Mouse (Mus musculus): ENCODE data around the gene Satb2.

Gene Satb2

GRCm38 (mm10) chr1:56930096-56930495 lies 48.4 kb downstream of the Satb2 start:
- peak; percentile 61 for DNase-seq (ENCODE audit: low read depth, low spot score)

GRCm38 (mm10) chr1:56928731-56929130 lies 49.7 kb downstream of the Satb2 start:
- no peak for DNase-seq (ENCODE audit: low read depth, low spot score)

GRCm38 (mm10) chr1:56920472-56920871 lies 58.0 kb downstream of the Satb2 start:
- DNase-seq (ENCODE audit: low read depth, low spot score), result no peak

GRCm38 (mm10) chr1:56914279-56914678 lies 64.2 kb downstream of the Satb2 start:
- no peak for DNase-seq (ENCODE audit: low read depth, low spot score)

- no peak for DNase-seq (ENCODE audit: low read depth, low spot score)
Observed at GRCm38 (mm10) chr1:56900706-56901287, 77.7 kb downstream of the Satb2 start.

GRCm38 (mm10) chr1:56900187-56900586 lies 78.3 kb downstream of the Satb2 start:
- no peak for DNase-seq (ENCODE audit: low read depth, low spot score)

- DNase-seq (ENCODE audit: low read depth, low spot score), result no peak
Observed at GRCm38 (mm10) chr1:56898606-56899396, 79.6 kb downstream of the Satb2 start.

GRCm38 (mm10) chr1:56897492-56898180 lies 80.8 kb downstream of the Satb2 start:
- no peak for DNase-seq (ENCODE audit: low read depth, low spot score)

- DNase-seq (ENCODE audit: low read depth, low spot score), result no peak
Observed at GRCm38 (mm10) chr1:56896670-56897069, 81.8 kb downstream of the Satb2 start.

- peak; percentile 13 for DNase-seq (ENCODE audit: low read depth, low spot score)
Observed at GRCm38 (mm10) chr1:56892766-56893165, 85.7 kb downstream of the Satb2 start.

GRCm38 (mm10) chr1:56888939-56889338 lies 89.5 kb downstream of the Satb2 start:
- DNase-seq (ENCODE audit: low read depth, low spot score), result no peak

- no peak for DNase-seq (ENCODE audit: low read depth, low spot score)
Observed at GRCm38 (mm10) chr1:56887524-56887923, 90.9 kb downstream of the Satb2 start.

- DNase-seq (ENCODE audit: low read depth, low spot score), result no peak
Observed at GRCm38 (mm10) chr1:56871485-56871884, 107.0 kb downstream of the Satb2 start.

- no peak for DNase-seq (ENCODE audit: low read depth, low spot score)
Observed at GRCm38 (mm10) chr1:56865246-56865645, 113.2 kb downstream of the Satb2 start.

- no peak for DNase-seq (ENCODE audit: low read depth, low spot score)
Observed at GRCm38 (mm10) chr1:56862799-56863198, 115.7 kb downstream of the Satb2 start.

- DNase-seq (ENCODE audit: low read depth, low spot score), result peak; percentile 5
Observed at GRCm38 (mm10) chr1:56857202-56857601, 121.2 kb downstream of the Satb2 start.

- DNase-seq (ENCODE audit: low read depth, low spot score), result no peak
Observed at GRCm38 (mm10) chr1:56850446-56850845, 128.0 kb downstream of the Satb2 start.

- DNase-seq (ENCODE audit: low read depth, low spot score), result no peak
Observed at GRCm38 (mm10) chr1:56846358-56846757, 132.1 kb downstream of the Satb2 start.

- DNase-seq (ENCODE audit: low read depth, low spot score), result no peak
Observed at GRCm38 (mm10) chr1:56845523-56846118, 132.8 kb downstream of the Satb2 start.

- DNase-seq (ENCODE audit: low read depth, low spot score), result peak; percentile 80
Observed at GRCm38 (mm10) chr1:56844551-56845330, 133.7 kb downstream of the Satb2 start.

- DNase-seq (ENCODE audit: low read depth, low spot score), result peak; percentile 56
Observed at GRCm38 (mm10) chr1:56838901-56839300, 139.5 kb downstream of the Satb2 start.

All from R1 (cell line).